Mouse (Mus musculus) embryonic fibroblast, embryonic 13.5 days (primary cell): ENCODE data around the gene Retsat.
A peak's percentile ranks its signal among the peaks of the same experiment; 100 is the strongest.

ENCODE experiments used
- CTCF ChIP-seq: IDR thresholded peaks from 2 replicates; pipeline ENCODE4 v1.5.1; 2011; ENCODE audit warnings: mild to moderate bottlenecking, control low read depth, low read length, moderate library complexity, borderline replicate concordance; ENCODE audit not compliant: insufficient read depth
- POLR2A ChIP-seq: IDR thresholded peaks from 2 replicates; pipeline ENCODE4 v1.6.1; 2011; ENCODE audit warnings: low read depth, mild to moderate bottlenecking, control low read depth, low read length, moderate library complexity

GRCm38 (mm10) chr6:72597956-72598753, at the start of gene Retsat, which contains the start of gene Elmod3:
- TF ChIP-seq CTCF = no peak
- TF ChIP-seq POLR2A = peak; percentile 98
